Mouse (Mus musculus) erythroblast, embryonic 14.5 days (primary cell): Measurements from ENCODE around the gene Spg21. TPM values are rescaled to one million over a fixed set of nuclear protein-coding genes. Genes with fewer than 3 reads are reported as not detected.
A peak's percentile ranks its signal among the peaks of the same experiment; 100 is the strongest.

Source experiments
- H3K27me3 ChIP-seq: 2 replicates; pipeline ENCODE4 v1.6.1; 2012; ENCODE audit warnings: inconsistent platforms; ENCODE audit not compliant: control insufficient read depth
- H3K36me3 ChIP-seq: 2 replicates; pipeline ENCODE4 v1.6.1; 2012; ENCODE audit warnings: mild to moderate bottlenecking, inconsistent platforms; ENCODE audit not compliant: control insufficient read depth
- H3K4me1 ChIP-seq: 2 replicates; pipeline ENCODE4 v1.6.1; 2012; ENCODE audit warnings: inconsistent platforms; ENCODE audit not compliant: control insufficient read depth
- H3K4me3 ChIP-seq: replicated peaks from 2 replicates; pipeline ENCODE3; 2012; ENCODE audit warnings: moderate library complexity, mild to moderate bottlenecking, inconsistent platforms
- H3K9me3 ChIP-seq: 2 replicates; pipeline ENCODE4 v1.6.1; 2012; ENCODE audit warnings: low read length, inconsistent platforms, mixed read lengths; ENCODE audit not compliant: control insufficient read depth
- GATA1 ChIP-seq: IDR thresholded peaks from 2 replicates; pipeline ENCODE4 v1.6.1; 2012; ENCODE audit warnings: low read length, inconsistent platforms, mixed read lengths
- TAL1 ChIP-seq: IDR thresholded peaks from 3 replicates; pipeline ENCODE4 v1.6.1; 2012; ENCODE audit warnings: low read length, inconsistent platforms, mixed read lengths
- polyA plus RNA-seq: library from polyadenylated mRNA; stranded (reverse); fragments of >175 nt; gene quantifications from 2 replicates; pipeline ENCODE4 v1.2.3, GENCODE M21; 2012

The Spg21 gene
- polyA plus RNA-seq, result 0.25 and 0.51 TPM in 2 replicates

GRCm38 (mm10) chr9:65460732-65461442 is at the start of gene Spg21:
Gene Spg21 (plus strand): TSS chr9:65460947.
- Histone ChIP-seq H3K9me3 (peaks cover 2% of the 10 kb centered on the region), H3K27me3 (no peaks in the 10 kb centered on the region), H3K36me3 (peaks cover 3% of the 10 kb centered on the region), H3K4me1 (peaks cover 26% of the 10 kb centered on the region), H3K4me3 (peak within 1 kb of the TSS; percentile 67)
- TF ChIP-seq GATA1 (no peak), TAL1 (no peak)

GRCm38 (mm10) chr9:65411326-65411725 is 49.4 kb upstream of the Spg21 start:
- Histone ChIP-seq H3K36me3 (no peaks in the 10 kb centered on the region), H3K27me3 (no peaks in the 10 kb centered on the region), H3K9me3 (no peaks in the 10 kb centered on the region), H3K4me1 (no peaks in the 10 kb centered on the region), H3K4me3 (no peak overlapping the region)
- TF ChIP-seq TAL1 (no peak), GATA1 (no peak)

GRCm38 (mm10) chr9:65417738-65418137 is 43.0 kb upstream of the Spg21 start:
- H3K9me3 ChIP-seq, result no peaks in the 10 kb centered on the region
- H3K4me1 ChIP-seq, result no peaks in the 10 kb centered on the region
- TF ChIP-seq GATA1, result no peak
- TF ChIP-seq TAL1, result no peak
- H3K36me3 ChIP-seq, result no peaks in the 10 kb centered on the region
- H3K27me3 ChIP-seq, result no peaks in the 10 kb centered on the region
- H3K4me3 ChIP-seq, result no peak overlapping the region

GRCm38 (mm10) chr9:65419633-65420032 is 41.1 kb upstream of the Spg21 start:
- Histone ChIP-seq H3K36me3 (no peaks in the 10 kb centered on the region), H3K4me1 (no peaks in the 10 kb centered on the region), H3K9me3 (no peaks in the 10 kb centered on the region), H3K4me3 (no peak overlapping the region), H3K27me3 (no peaks in the 10 kb centered on the region)
- no peak for TF ChIP-seq TAL1

DNA sequence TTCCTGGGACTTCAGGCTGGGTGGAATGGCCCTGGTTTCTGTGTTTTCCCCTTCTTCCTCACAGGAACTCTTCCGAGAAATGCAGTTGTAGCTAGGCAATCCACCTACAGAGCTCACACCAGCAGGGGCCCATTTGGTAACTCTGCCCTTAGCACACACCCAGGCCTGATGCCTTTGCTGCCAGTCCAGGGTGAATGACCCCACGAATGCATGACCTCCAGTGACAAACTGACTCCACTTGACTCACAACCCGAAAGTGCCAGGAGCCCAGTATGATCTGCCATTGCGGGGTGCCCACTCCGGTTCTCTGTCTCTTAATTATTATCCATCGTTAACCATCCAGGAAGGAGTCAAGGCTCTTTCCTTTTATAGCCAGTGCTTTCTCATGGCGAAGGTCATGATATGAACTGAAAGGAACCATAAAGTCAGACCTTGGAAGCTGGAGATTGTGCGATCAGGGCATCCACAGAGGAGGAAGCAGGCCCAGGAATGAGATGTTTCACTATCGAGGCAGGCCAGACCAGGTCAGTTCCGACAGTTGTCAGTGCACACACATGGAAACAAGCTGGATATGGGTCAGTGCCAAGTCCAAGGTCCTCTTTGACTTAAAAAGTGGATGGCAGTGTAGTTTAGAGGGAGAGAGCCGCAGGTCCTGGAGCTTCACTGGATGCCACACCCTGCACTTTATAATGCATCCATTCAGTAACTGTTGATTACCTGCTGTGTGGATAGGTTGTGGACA is 37.8 kb upstream of the Spg21 start, which contains the start of gene Slc51b:
Gene Slc51b, minus strand, starts transcription at position 196 of the 742 bp plus-strand sequence.
- H3K4me1 ChIP-seq, result no peaks in the 10 kb centered on the region
- H3K36me3 ChIP-seq, result no peaks in the 10 kb centered on the region
- no peak for TF ChIP-seq GATA1
- no peak for TF ChIP-seq TAL1
- H3K27me3 ChIP-seq, result no peaks in the 10 kb centered on the region
- H3K9me3 ChIP-seq, result no peaks in the 10 kb centered on the region
- no peak within 1 kb of the TSS for H3K4me3 ChIP-seq

- no peaks in the 10 kb centered on the region for H3K9me3 ChIP-seq
- no peaks in the 10 kb centered on the region for H3K36me3 ChIP-seq
- H3K4me1 ChIP-seq, result no peaks in the 10 kb centered on the region
- TF ChIP-seq TAL1, result no peak
- H3K4me3 ChIP-seq, result no peak overlapping the region
- no peaks in the 10 kb centered on the region for H3K27me3 ChIP-seq
These were observed 36.4 kb upstream of the Spg21 start for GRCm38 (mm10) chr9:65424393-65424792.

DNA sequence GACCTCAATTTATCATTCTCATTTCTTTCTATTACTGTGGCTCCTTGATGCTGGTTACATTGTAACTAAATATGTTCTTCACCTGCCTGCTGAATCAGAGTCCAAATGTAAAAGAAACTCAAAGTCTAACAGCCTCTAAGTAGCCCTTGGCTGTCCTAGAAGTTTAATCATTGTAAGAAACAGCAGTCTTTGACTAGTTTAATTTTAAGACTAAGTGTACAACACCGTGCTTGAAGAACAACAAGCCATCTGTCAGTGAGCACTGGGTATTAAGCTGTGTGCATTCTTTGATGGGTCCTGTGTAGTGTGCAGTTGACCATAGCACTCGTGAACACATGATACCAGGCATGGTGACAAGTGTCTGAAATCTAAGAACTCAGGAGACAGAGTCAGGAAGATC is 33.2 kb upstream of the Spg21 start:
- H3K27me3 ChIP-seq, result no peaks in the 10 kb centered on the region
- no peaks in the 10 kb centered on the region for H3K36me3 ChIP-seq
- TF ChIP-seq GATA1 (no peak), TAL1 (no peak)
- no peak overlapping the region for H3K4me3 ChIP-seq
- no peaks in the 10 kb centered on the region for H3K4me1 ChIP-seq
- no peaks in the 10 kb centered on the region for H3K9me3 ChIP-seq

DNA sequence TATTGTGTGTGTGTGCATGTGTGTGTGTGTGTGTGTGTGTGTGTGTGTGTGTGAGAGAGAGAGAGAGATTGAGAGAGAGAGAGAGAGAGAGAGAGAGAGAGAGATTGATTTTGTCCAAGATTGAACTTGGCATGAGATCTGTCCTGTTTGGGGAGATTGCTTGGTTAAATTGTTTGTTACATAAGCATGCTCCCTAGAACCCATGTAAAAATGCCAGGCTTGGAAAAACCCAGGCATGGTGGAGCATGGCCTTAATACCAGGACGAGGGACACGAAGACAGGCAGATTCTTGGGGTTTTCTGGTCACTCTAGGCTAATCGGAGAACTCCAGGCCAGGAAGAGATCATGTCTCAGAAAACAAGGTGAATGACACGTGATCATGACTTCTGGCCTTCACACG is 32.7 kb upstream of the Spg21 start:
- H3K36me3 ChIP-seq, result no peaks in the 10 kb centered on the region
- H3K4me1 ChIP-seq, result no peaks in the 10 kb centered on the region
- H3K4me3 ChIP-seq, result no peak overlapping the region
- H3K27me3 ChIP-seq, result peaks cover 2% of the 10 kb centered on the region; the same call in 1 of the 2 replicates
- H3K9me3 ChIP-seq, result no peaks in the 10 kb centered on the region
- no peak for TF ChIP-seq TAL1
- TF ChIP-seq GATA1, result no peak

- Histone ChIP-seq H3K4me3 (no peak overlapping the region), H3K4me1 (peaks cover 10% of the 10 kb centered on the region), H3K27me3 (peaks cover 4% of the 10 kb centered on the region), H3K36me3 (no peaks in the 10 kb centered on the region), H3K9me3 (no peaks in the 10 kb centered on the region; the same call in 1 of the 2 replicates)
- TF ChIP-seq GATA1 (no peak), TAL1 (no peak)
These were observed 30.3 kb upstream of the Spg21 start for GRCm38 (mm10) chr9:65430401-65430800.
